Mouse (Mus musculus) forelimb bud, embryonic 11.5 days (tissue): Measurements from ENCODE around the gene Usp10.

ENCODE experiments used
- DNase-seq: peaks from one replicate; pipeline ENCODE4 v3.0.0-alpha.2; 2012; ENCODE audit warnings: low read depth, low spot score

Usp10 gene

GRCm38 (mm10) chr8:119915298-119915697, 5.1 kb downstream of the Usp10 start:
- no peak for DNase-seq

- DNase-seq: no peak
Measured at GRCm38 (mm10) chr8:119916237-119916892, 6.2 kb downstream of the Usp10 start.

GRCm38 (mm10) chr8:119917415-119917814, 7.3 kb downstream of the Usp10 start:
- no peak for DNase-seq

GRCm38 (mm10) chr8:119918155-119918567, 8.0 kb downstream of the Usp10 start:
- no peak for DNase-seq

GRCm38 (mm10) chr8:119923259-119923658, 13.1 kb downstream of the Usp10 start:
- DNase-seq: no peak

- no peak for DNase-seq
Measured at GRCm38 (mm10) chr8:119925428-119925827, 15.3 kb downstream of the Usp10 start.

GRCm38 (mm10) chr8:119926474-119926873, 16.3 kb downstream of the Usp10 start:
- DNase-seq: no peak

- DNase-seq: peak; percentile 58
Measured at GRCm38 (mm10) chr8:119927422-119928092, 17.4 kb downstream of the Usp10 start.

- DNase-seq: no peak
Measured at GRCm38 (mm10) chr8:119931317-119931716, 21.2 kb downstream of the Usp10 start.

- no peak for DNase-seq
Measured at GRCm38 (mm10) chr8:119933681-119934080, 23.5 kb downstream of the Usp10 start.

- DNase-seq: no peak
Measured at GRCm38 (mm10) chr8:119935541-119935940, 25.4 kb downstream of the Usp10 start.

- DNase-seq: no peak
Measured at GRCm38 (mm10) chr8:119938481-119938880, 28.3 kb downstream of the Usp10 start.

- DNase-seq: no peak
Measured at GRCm38 (mm10) chr8:119939336-119939735, 29.2 kb downstream of the Usp10 start.

- no peak for DNase-seq
Measured at GRCm38 (mm10) chr8:119941471-119941870, 31.3 kb downstream of the Usp10 start.

- no peak for DNase-seq
Measured at GRCm38 (mm10) chr8:119943616-119944015, 33.5 kb downstream of the Usp10 start.

- DNase-seq: peak; percentile 73
Measured at GRCm38 (mm10) chr8:119944096-119944811, 34.1 kb downstream of the Usp10 start.

- DNase-seq: no peak
Measured at GRCm38 (mm10) chr8:119946326-119946865, 36.2 kb downstream of the Usp10 start.

GRCm38 (mm10) chr8:119947653-119948052, 37.5 kb downstream of the Usp10 start:
- DNase-seq: no peak

GRCm38 (mm10) chr8:119948340-119948739, 38.2 kb downstream of the Usp10 start:
- no peak for DNase-seq

- no peak for DNase-seq
Measured at GRCm38 (mm10) chr8:119952282-119952681, 42.1 kb downstream of the Usp10 start.

GRCm38 (mm10) chr8:119952747-119953146, 42.6 kb downstream of the Usp10 start:
- DNase-seq: peak; percentile 46

- DNase-seq: no peak
Measured at GRCm38 (mm10) chr8:119955333-119955732, 45.2 kb downstream of the Usp10 start.
